Mouse (Mus musculus) hindbrain, embryonic 14.5 days (tissue): ENCODE data around the gene Stk24. TPM values are rescaled to one million over a fixed set of nuclear protein-coding genes. Genes with fewer than 3 reads are reported as not detected.

Source experiments
- ATAC-seq: fragments of 200-750 bp; cut with Nextera tagmentation; 2 replicates; pipeline ENCODE4 v1.8.0; 2017; ENCODE audit warnings: moderate number of reproducible peaks, mild to moderate bottlenecking, moderate TSS enrichment, moderate library complexity; ENCODE audit not compliant: low FRiP score
- DNase-seq: peaks from one replicate; pipeline ENCODE4 v3.0.0-alpha.2; 2015; ENCODE audit warnings: low spot score
- H3K27ac ChIP-seq: fragments of 300-500 bp; sonication (generic); 2 replicates; pipeline ENCODE4 v1.5.1; 2014; ENCODE audit warnings: mild to moderate bottlenecking, moderate library complexity
- H3K27me3 ChIP-seq: fragments of 300-500 bp; sonication (generic); 2 replicates; pipeline ENCODE4 v1.6.1; 2014; ENCODE audit warnings: mild to moderate bottlenecking, low read length, mixed read lengths; ENCODE audit not compliant: control insufficient read depth, insufficient read depth
- H3K36me3 ChIP-seq: fragments of 300-500 bp; sonication (generic); replicated peaks from 2 replicates; pipeline ENCODE4 v1.6.1; 2014; ENCODE audit not compliant: control insufficient read depth, insufficient read depth
- H3K4me1 ChIP-seq: fragments of 300-500 bp; sonication (generic); replicated peaks from 2 replicates; pipeline ENCODE4 v1.6.1; 2014; ENCODE audit warnings: antibody characterized with exemption, low read length, mixed read lengths; ENCODE audit not compliant: control insufficient read depth, insufficient read depth
- H3K4me2 ChIP-seq: fragments of 300-500 bp; sonication (generic); replicated peaks from 2 replicates; pipeline ENCODE4 v1.6.1; 2014; ENCODE audit warnings: mild to moderate bottlenecking, moderate library complexity
- H3K4me3 ChIP-seq: fragments of 300-500 bp; sonication (generic); replicated peaks from 2 replicates; pipeline ENCODE4 v1.5.1; 2014; ENCODE audit warnings: mild to moderate bottlenecking, low read length
- H3K9ac ChIP-seq: fragments of 300-500 bp; sonication (generic); 2 replicates; pipeline ENCODE4 v1.6.1; 2014
- H3K9me3 ChIP-seq: fragments of 300-500 bp; sonication (generic); 2 replicates; pipeline ENCODE4 v1.6.1; 2016; ENCODE audit warnings: low read length; ENCODE audit not compliant: control insufficient read depth
- WGBS: fragments of 180-500 bp; shearing (Covaris S2); extraction: QIAGEN DNeasy Blood & Tissue Kit; methylation state at CpG from one replicate; pipeline ENCODE4 v1.1.7; 2014; 5-methylcytosine and 5-hydroxymethylcytosine counted together
- polyA plus RNA-seq: library from polyadenylated mRNA; unstranded; fragments of >200 nt; fragmentation: Nextera tagmentation; extraction: Ambion mirVana; gene quantifications from 2 replicates; pipeline ENCODE4 v1.2.1, GENCODE M21; 2014

Gene Stk24
- polyA plus RNA-seq, 1 experiment from 2014 or later = 23.1 TPM

DNA sequence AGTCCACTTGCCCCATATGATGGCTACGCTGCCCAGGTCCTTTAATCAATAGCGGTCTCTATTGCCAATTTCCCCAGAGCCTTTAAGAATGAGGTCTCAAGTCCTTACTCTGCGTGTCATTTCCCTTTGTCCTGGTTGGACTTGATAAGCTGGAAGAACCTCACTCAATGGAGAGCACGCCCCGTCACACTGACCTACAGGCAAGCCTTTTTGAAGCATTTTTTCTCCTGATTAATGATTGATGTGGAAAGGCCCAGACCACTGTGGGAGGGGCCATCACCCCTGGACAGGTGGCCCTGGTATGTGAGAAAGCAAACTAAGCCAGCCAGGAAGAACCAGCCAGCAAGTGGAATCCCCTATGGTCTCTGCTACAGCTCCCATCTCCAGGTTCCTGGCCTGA is 81.3 kb downstream of the Stk24 start:
- Histone ChIP-seq H3K27me3 (no peaks in the 10 kb centered on the region), H3K4me1 (no peaks in the 10 kb centered on the region), H3K9me3 (no peaks in the 10 kb centered on the region), H3K9ac (no peak overlapping the region), H3K27ac (no peak overlapping the region), H3K4me2 (no peak overlapping the region), H3K36me3 (peaks cover 30% of the 10 kb centered on the region), H3K4me3 (no peak overlapping the region)
- DNase-seq (no peak), ATAC-seq (no peak)
- WGBS = 87% methylated on average over 5 of the region's 5 CpGs

- H3K36me3 ChIP-seq = peaks cover 44% of the 10 kb centered on the region
- no peak overlapping the region for H3K4me3 ChIP-seq
- ATAC-seq = no peak
- no peak for DNase-seq
- H3K27me3 ChIP-seq = no peaks in the 10 kb centered on the region
- H3K9ac ChIP-seq = no peak overlapping the region
- WGBS = 83% methylated on average over 6 of the region's 6 CpGs
- no peak overlapping the region for H3K4me2 ChIP-seq
- H3K9me3 ChIP-seq = no peaks in the 10 kb centered on the region
- no peak overlapping the region for H3K27ac ChIP-seq
- no peaks in the 10 kb centered on the region for H3K4me1 ChIP-seq
These were observed 82.7 kb downstream of the Stk24 start for GRCm38 (mm10) chr14:121297103-121297502.

- no peak overlapping the region for H3K9ac ChIP-seq
- peaks cover 36% of the 10 kb centered on the region for H3K36me3 ChIP-seq
These were observed 85.3 kb downstream of the Stk24 start for GRCm38 (mm10) chr14:121294484-121294883.

GRCm38 (mm10) chr14:121292391-121292790 is 87.4 kb downstream of the Stk24 start:
- WGBS = 96% methylated on average over 3 of the region's 3 CpGs
- Histone ChIP-seq H3K9ac (no peak overlapping the region), H3K27ac (no peak overlapping the region), H3K9me3 (no peaks in the 10 kb centered on the region), H3K4me1 (no peaks in the 10 kb centered on the region), H3K36me3 (peaks cover 37% of the 10 kb centered on the region), H3K4me3 (no peak overlapping the region), H3K27me3 (no peaks in the 10 kb centered on the region), H3K4me2 (no peak overlapping the region)
- DNase-seq (no peak), ATAC-seq (no peak)

More at GRCm38 (mm10) chr14:121294484-121294883, 85.3 kb downstream of the Stk24 start:
- no peaks in the 10 kb centered on the region for H3K4me1 ChIP-seq
- no peaks in the 10 kb centered on the region for H3K9me3 ChIP-seq
- H3K4me3 ChIP-seq = no peak overlapping the region
- H3K27me3 ChIP-seq = no peaks in the 10 kb centered on the region
- 93% methylated on average over 12 of the region's 12 CpGs for WGBS
- H3K4me2 ChIP-seq = no peak overlapping the region
- ATAC-seq = no peak
- no peak for DNase-seq
- no peak overlapping the region for H3K27ac ChIP-seq

- Histone ChIP-seq H3K9me3 (no peaks in the 10 kb centered on the region), H3K36me3 (peaks cover 42% of the 10 kb centered on the region), H3K27ac (no peak overlapping the region), H3K4me3 (no peak overlapping the region), H3K27me3 (no peaks in the 10 kb centered on the region), H3K4me1 (no peaks in the 10 kb centered on the region), H3K9ac (no peak overlapping the region), H3K4me2 (no peak overlapping the region)
- 86% methylated on average over 8 of the region's 8 CpGs for WGBS
- no peak for ATAC-seq
- DNase-seq = no peak
These were observed 87.9 kb downstream of the Stk24 start for GRCm38 (mm10) chr14:121291881-121292280.

DNA sequence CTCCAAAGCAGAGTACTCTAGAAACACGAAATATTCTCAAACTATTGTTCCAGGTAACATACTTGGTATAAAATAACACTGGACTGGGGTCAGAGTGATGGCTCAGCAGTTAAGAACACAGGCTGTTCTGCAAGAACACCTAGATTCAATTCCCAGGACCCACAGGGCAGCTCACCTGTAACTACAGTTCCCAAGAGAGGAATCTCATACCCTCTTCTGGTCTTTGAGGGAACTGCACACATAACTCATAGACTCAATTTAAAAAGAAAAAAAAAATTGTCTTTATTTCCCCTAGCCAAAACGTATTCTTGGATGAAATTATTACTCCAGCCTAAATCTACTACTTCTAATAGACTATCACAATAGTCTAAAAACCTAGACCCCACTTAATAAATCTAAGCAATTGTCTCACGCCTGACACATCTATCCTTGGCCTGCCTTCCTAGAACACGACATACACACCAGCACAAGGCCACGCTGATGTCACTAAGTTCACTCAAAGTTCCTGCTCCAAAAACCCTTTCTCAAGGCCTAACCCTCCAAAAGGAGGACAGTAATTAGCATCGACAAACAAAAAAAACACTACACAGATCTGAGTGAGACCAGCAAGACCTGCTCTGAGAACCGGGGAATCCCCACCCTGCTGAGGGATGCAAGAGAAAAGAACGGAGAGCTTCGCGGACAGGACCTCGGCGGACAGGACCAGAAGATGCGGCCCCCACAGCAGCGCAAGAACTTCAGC is 94.3 kb downstream of the Stk24 start:
- ATAC-seq = no peak
- H3K9me3 ChIP-seq = no peaks in the 10 kb centered on the region
- peaks cover 61% of the 10 kb centered on the region for H3K36me3 ChIP-seq
- no peaks in the 10 kb centered on the region for H3K27me3 ChIP-seq
- no peak overlapping the region for H3K4me3 ChIP-seq
- no peak overlapping the region for H3K9ac ChIP-seq
- no peak overlapping the region for H3K4me2 ChIP-seq
- H3K4me1 ChIP-seq = no peaks in the 10 kb centered on the region
- 94% methylated on average over 14 of the region's 14 CpGs for WGBS
- H3K27ac ChIP-seq = no peak overlapping the region
- DNase-seq = no peak

DNA sequence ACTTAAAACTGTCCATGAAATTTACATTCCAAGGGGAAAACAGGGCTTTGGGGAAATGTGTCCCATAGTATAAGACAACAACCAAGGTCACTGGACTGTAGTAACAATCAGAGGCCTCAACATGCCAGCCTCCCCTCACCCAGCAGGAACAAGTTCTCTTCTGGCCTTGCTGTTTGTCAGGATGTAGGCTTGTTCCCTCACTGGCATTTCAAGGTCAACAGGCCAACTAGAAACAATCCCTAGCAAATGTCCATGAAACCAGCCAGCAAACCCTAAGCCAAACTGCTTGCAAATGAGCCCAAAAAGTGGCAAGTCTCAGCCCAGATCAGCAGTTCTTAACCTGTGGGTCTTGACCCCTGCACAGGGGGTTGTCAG is 98.5 kb downstream of the Stk24 start:
- no peak overlapping the region for H3K9ac ChIP-seq
- peaks cover 77% of the 10 kb centered on the region for H3K36me3 ChIP-seq
- ATAC-seq = no peak
- no peak overlapping the region for H3K4me2 ChIP-seq
- H3K9me3 ChIP-seq = no peaks in the 10 kb centered on the region
- DNase-seq = no peak
- no peaks in the 10 kb centered on the region for H3K4me1 ChIP-seq
- H3K27ac ChIP-seq = no peak overlapping the region
- H3K27me3 ChIP-seq = no peaks in the 10 kb centered on the region
- no peak overlapping the region for H3K4me3 ChIP-seq

GRCm38 (mm10) chr14:121280601-121281335 is 99.0 kb downstream of the Stk24 start:
- ATAC-seq = no peak
- peaks cover 80% of the 10 kb centered on the region for H3K36me3 ChIP-seq
- WGBS = 82% methylated on average over 16 of the region's 16 CpGs

GRCm38 (mm10) chr14:121279106-121279505 is 100.7 kb downstream of the Stk24 start:
- no peak overlapping the region for H3K27ac ChIP-seq
- ATAC-seq (peak; percentile 61), DNase-seq (peak; percentile 94)
- H3K4me1 ChIP-seq = no peaks in the 10 kb centered on the region
- no peaks in the 10 kb centered on the region for H3K9me3 ChIP-seq
- no peak overlapping the region for H3K4me2 ChIP-seq
- no peak overlapping the region for H3K9ac ChIP-seq
- no peaks in the 10 kb centered on the region for H3K27me3 ChIP-seq
- H3K4me3 ChIP-seq = no peak overlapping the region
- H3K36me3 ChIP-seq = peaks cover 88% of the 10 kb centered on the region
- WGBS = 33% methylated on average over 6 of the region's 6 CpGs

More at GRCm38 (mm10) chr14:121280601-121281335, 99.0 kb downstream of the Stk24 start:
- no peak overlapping the region for H3K4me3 ChIP-seq
- H3K4me1 ChIP-seq = no peaks in the 10 kb centered on the region
- no peak for DNase-seq
- H3K9me3 ChIP-seq = no peaks in the 10 kb centered on the region
- H3K27me3 ChIP-seq = no peaks in the 10 kb centered on the region
- H3K9ac ChIP-seq = no peak overlapping the region
- no peak overlapping the region for H3K4me2 ChIP-seq
- H3K27ac ChIP-seq = no peak overlapping the region
